Mouse (Mus musculus) embryo, embryonic 10.5 days (tissue): ENCODE data around the gene Svop.

ENCODE experiments used
- DNase-seq: peaks from one replicate; pipeline ENCODE4 v3.0.0-alpha.2; 2015; ENCODE audit warnings: low spot score

Gene Svop

DNA sequence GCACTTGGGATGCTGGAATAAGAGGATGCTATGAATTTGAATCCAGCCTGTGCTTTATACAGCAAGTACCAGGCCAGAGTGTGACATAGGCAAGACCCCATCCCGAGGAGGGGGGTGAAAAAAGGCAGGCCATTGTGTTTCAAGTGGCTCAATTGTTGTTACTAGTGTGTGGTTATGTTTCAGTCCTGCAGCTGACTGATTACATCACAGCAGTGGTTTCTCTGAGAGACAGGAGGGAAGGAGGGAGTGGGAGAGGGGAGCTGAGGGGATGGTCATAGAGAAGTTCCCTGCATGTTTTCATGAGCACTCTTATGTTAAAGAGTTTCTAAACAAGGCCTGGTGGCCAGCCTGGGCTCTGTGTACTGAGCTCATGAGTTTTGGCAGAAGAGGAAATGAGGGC, 11.4 kb upstream of the Svop start:
- DNase-seq: no peak

DNA sequence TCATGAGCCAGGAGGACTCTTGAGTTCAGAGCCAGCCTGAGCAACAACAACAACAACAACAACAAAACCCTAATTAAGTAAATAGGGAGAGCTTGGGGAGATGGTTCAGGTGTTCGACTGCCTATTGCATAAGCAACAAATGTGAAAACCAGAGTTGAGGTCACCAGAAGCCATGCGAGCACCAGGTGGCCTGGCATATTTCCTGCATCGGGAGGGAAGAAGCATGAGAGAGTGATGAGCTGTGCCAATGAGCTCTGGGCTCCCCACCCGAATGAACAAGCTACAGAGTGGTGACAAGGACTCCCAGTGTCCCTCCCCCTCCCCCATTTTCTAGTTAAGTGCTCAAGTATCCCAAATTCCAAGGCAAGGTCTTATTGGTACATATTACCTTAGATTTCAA, 10.5 kb upstream of the Svop start:
- DNase-seq: no peak

DNA sequence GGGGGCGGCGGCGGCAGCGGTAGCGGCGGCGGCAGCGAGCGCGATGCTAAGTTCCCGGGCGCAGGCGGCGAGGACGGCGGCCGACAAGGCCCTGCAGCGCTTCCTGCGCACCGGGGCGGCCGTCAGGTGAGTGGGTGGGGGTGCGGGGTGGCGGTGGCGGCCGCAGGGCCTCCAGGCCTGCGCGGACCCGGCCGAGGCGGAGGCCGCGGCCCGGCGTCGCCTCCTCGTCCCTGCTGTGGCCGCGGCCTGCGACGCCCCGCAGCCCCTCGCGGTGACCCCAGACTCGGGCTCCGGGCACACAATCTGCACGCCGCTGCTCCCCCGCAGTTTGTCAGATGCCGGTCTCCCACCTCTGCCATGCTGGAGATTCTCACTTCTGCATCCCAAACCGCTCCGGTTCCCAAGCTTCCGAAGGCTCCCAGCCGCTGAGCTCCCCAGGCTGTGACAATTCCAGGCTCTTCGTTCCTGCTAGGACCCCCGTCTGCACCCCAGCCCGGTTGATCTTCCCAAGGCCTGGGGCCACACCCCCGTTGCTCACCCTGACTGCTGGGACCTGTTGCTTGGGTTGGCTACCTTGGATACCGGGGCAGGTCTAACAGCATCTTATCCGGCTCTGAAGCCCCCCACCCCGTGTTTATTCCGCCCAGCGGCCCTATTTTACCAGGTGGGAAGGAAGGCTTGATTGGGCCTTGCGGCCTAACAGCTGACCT, 9.2 kb upstream of the Svop start:
- DNase-seq: peak; percentile 6

DNA sequence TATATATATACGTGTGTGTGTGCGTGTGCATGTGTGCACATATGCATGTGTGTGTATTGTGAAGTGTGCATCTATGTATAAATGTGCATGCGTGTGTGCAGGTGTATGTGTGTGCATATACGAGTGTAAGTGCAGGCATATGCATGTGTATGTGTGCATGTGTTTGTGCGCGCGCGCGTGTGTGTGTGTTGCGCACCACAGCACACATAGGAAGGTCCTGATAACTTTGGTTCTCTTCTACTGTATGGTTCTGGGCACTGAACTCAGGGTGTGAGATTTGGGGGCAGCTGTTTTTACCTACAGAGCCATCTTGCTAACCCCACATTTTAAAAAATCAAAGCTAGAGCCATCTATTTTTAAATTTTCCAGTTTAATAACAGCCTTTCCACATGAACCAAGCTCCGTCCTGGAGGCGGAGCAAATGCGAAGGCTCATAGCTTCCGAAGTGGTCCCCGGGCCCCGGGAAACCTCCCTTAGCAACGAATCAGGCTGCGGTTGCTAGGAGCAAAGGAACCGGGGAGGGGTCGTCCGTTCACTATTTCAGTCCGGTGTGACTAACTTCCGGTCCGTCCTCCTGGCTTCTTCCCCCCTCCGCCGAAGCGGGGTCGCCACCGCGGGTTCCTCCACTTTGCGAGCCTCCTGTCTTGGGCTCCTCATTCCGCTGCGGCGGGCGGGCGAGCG, 8.5 kb upstream of the Svop start:
- DNase-seq: peak; percentile 94

DNA sequence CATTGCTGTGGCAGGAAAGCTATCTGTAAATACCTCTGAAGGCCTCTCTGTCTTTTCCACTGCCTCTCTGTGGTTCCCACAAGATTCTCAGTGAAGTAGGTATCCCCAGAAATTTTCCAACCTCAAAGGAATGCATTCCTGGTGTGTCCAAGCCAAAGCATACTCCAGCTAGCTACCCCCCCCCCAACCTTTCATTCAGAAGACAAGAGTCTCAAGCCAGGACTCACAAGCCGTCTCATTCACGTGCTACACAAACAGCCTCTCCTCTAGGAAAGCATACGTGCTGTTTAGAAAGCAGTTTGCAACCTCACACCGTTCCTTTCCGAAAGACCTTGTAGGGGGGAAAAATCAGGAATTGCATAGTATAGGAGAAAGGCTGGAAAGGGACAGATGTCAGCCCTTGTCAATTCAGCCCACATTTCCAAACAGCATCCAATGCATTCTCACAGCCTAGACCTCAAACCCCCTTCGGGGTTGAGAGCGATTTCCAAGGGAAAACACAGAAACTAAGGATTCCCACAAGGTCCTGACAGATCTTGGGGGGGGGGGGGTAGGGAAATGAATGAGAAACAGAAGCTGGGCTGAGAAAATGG, 853 bp downstream of the Svop start:
- DNase-seq: no peak

DNA sequence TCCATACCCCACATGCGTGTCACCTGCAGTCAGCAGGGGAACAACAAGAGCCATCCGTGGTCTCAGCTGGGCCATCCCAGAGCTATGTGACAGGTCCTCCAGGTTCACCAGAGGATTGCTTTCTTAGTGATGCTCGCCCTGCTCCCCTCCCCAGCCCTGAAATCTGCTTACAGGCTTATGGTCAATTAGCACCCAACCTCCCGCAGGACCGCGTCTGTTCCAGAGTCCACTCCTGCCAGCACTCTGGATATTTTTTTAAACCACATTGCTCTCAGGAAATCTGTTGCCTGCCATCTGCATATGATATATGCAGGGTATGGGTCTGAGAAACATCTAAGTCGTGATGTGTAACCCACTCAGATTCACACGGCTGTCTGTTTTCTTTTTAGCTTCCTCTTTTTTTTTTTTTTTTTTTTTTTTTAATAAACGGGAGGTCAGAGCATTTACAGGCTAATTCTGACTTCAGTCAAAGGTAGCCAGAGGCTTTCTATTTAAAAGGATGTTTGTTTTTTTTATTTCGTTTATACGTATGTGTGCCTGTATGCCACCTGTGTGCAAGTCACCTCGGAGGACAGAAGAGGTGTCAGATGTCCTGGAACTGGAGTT, 3.4 kb downstream of the Svop start:
- no peak for DNase-seq

DNA sequence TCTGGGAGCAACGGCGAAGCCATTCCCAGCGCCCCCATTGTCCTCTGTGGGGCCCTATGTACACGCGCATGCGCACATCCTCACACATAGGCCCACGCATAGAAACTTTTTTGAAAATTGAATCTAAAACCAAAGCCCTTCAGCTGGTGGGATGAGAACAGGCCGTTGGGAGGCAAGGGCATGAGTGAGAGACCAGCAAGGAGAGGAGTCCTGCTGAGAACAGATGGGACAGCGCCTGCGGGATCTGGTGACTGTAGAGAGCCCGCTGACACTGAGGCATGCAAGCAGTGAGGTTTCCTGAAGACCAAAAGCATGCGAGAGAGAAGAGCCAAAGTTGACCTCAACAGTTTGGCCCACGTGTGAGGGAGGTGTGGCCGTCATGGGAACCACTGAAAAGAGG, 5.9 kb downstream of the Svop start:
- DNase-seq: no peak

DNA sequence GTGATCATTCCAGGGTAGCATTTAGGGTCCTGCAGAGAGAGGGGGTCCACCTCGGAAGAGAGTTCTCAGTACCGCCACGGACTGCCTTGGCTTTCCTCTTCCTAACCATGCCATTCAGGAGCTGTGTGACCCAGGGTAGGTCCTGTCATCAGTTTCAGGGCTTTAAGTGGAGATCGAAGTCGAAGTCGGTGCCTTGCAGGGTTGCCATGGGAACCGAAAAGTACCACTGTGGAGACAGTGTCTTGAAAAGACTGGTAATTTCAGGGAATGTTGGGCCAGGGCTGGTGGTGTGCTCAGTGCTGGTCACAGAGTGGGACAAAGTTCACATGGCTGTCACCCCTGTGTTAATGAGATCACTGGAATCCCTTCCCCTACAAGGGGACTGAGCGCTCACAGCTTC, 14.4 kb downstream of the Svop start:
- DNase-seq: peak; percentile 18

DNA sequence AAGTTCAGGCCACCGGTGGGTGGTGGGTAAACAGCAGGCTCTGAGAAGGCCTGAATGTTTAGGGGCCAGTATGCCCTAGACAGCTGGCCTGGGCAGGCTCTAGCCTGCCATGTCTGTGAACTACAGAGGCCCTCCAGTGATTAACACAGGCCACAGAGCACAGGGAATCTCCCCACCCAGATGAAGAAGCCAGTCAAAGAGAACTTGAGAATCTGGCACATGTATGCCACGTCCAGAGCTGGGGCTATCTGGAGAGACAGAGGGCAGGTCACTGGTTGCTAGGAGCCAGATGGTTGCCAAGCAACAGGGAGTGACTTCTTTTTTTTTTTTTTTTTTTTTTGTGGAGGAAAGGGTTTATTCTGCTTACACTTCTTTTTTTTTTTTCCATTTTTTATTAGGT, 19.1 kb downstream of the Svop start:
- DNase-seq: peak; percentile 80

DNA sequence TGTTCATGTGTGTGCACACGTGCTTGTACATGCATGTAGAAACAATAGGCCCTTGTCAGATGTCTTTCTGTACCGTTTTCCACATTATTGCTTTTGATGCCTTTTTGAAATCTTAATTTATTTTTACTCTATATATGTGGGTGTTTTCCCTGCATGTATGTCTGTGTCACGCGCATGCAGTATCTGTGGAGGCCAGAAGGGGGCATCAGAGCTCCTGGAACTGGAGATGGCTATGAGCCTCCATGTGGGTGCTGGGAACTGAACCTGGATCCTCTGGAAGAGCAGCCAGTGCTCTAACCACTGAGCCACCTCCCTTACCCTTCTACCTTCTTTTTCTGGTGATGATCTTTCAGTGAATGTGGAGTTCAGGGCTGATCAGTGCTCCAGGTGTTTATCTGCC, 20.5 kb downstream of the Svop start:
- DNase-seq: no peak

DNA sequence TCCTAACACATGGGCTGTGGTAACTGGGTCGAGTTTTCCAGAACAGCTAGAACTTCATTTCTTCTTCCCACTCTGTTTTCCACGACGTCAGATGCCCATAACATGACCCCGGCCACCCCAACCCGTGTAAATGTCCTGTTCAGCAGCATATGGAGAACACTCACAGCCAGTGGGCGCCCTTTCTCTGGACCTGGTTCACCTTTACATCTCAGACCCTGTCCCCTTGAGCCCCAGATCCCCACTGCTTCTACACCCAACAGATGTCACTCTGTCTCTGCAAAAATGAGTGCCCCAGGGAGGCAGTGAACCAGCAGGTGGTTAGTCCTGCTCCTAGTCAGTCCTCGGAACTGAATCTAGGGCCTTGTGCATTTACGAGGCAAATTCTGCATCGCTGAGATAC, 23.4 kb downstream of the Svop start:
- no peak for DNase-seq

DNA sequence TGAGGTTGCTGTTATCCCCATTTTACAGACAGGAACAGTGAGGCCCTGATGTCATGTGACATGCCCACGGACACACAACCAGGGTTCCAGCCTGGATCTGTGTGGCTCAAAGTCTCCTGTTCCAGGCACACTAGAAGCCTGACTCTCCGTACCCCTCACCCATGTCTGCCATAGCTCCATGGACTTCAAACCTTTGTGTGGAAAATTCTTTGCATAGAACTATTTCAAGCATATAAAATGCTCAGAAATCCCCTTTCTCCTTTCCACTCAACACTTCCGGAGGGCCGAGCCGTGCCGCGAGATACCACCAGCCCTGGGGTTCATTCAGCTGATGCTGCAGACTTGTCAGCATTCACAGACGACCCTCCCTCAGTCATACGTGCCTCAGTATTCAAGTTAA, 23.8 kb downstream of the Svop start:
- no peak for DNase-seq

DNA sequence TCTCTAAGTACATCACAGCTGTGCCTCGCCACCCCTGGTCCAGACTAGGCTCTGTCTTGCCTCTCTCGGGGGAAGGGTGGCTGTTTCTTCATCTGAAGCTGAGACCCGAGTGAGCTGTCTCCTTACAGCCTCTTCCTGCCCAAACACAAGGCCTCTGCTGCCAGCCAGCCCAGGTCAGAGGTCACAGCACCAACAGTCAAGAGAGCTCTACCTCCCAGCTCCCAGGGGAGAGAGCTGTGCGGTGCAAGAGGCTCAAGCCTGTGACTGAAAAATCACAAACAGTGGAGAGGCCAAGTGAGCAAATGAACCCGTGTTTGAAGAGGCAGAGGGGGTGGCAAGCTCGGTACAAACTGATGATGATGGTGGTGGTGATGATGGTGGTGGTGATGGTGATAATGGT, 24.8 kb downstream of the Svop start:
- no peak for DNase-seq

DNA sequence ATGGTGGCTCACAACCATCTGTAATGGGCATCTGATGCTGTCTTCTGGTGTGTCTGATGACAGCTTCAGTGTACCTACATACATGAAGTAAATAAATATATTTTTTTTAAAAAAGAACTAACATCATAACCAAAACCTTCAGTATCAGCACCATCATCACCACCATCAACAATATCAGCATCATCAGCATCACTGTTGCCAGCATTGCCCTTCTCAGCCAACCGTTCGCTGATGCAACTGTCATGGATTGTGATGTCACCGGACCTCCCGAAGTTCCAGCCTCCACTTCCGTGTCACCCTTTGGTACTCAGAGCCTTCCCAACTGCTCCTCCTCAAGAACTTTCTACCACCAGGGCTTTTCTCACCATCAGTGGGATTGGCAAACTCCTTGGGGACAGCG, 26.2 kb downstream of the Svop start, which contains the start of gene Usp30:
Gene Usp30, plus strand, starts transcription at position 301 of the 400 bp plus-strand sequence.
- DNase-seq: no peak

DNA sequence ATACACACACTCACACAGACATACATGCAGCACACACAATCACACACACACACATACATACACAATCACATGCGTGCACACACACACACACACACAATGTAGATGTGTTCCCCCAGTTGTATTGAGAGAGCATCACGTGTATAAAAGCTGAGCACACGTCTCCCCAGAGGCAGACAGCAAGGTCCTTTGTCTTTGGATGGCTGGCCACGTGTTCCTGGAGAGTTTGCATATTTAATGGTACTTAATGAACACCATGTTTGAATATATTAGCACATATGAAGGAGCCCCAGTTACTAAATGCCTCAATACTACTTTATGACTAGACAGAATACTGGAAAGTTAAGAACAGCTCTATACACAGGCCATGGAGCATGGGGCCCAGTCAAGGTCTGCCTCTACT, 27.4 kb downstream of the Svop start:
- DNase-seq: no peak

DNA sequence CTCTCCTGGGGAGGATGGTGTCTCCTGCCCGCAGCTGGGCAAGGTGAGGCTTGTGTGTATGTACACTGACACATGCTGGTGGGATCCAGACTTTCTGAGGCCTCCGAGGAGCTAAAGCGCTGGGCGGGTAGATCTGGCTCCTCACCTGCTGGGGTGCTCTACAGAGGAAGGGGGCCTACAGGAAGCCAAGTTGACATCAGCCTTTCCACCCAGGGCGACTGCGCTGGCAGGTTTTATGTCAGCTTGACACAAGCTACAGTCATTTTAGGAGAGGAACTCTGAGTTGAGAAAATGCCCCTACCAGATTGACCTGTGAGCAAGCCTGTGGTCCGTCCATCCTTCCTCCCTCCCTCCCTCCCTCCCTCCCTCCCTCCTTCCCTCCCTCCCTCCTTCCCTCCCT, 29.7 kb downstream of the Svop start:
- DNase-seq: no peak

DNA sequence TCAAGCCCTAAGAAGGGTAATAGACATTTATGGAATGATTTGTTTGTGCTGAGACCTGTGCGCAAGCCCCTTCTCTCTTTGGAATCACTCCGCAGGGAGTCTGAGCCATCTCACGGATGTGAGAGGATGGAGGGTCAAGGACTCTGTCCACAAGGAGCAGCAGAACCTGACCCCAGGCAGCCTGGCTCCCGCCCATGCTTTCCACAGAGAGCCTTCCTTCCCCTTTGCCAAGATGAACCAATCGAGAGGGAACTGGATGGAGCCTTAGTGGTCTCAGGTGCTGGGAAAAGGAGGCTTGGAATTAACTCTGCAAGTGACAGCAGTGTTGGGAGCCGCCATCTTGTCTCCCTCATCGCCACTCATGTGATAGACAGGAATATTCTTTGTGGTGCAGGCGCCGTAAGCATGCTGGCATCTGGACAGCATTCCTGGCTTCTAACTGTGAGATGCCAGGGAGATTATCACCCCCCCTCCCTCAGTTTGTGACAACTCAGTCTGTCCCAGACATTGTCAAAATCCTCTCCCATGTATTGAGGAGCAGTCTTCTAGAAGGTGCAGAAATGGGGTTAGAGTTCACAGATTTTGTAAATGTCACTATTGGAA, 34.1 kb downstream of the Svop start:
- DNase-seq: no peak

DNA sequence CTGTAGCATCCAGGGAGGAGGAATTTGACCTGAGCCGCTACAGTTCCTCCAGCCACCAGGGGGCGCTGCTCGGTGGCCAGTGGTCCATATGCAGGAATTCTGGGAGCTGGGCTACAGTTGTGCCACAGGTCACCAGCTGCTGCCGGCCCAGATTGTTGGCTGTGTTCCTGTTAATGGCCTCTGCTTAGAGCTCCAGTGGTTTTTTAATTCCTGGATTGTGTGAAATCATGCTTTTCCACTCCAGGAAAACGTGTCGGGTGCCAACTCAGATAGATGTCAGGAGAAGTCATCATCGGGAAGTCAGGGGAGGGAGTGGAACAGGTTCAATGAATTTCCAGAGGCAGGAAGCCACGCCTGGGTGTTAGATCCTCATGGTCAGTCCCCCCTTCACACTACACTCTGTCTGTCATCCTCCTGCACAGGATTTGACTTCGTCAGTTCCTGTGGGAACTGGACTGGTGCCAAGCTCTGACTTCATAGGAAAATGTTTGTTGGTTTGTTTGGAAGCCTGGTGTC, 39.1 kb downstream of the Svop start:
- peak; percentile 81 for DNase-seq

DNA sequence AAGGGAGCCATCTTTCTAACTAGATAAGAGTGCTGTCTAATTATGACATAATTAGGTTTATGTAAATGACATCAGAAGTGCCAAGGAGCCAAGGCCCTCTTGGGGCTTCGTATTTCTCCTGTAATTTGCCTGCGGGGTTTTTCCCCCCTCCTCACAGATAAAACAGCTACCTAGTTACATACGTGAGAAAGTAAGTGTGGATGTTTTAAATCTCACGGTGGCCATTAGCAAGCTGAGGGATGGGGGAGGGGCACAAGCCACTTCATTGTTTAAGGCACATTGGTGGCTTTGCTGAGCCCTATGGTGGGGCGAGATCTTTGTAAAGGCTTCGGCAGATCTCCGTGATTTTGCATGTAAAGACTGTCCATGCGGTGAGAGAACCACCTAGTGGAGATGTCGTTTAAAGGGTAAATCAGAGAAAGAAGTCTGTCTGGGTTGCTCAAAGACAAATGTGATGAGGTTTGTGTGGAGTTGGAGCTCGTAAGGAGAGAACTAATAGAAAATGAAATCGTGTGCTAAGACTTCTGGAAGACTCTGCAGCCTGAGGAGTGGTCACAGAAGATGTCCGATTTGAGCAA, 42.5 kb downstream of the Svop start:
- no peak for DNase-seq

DNA sequence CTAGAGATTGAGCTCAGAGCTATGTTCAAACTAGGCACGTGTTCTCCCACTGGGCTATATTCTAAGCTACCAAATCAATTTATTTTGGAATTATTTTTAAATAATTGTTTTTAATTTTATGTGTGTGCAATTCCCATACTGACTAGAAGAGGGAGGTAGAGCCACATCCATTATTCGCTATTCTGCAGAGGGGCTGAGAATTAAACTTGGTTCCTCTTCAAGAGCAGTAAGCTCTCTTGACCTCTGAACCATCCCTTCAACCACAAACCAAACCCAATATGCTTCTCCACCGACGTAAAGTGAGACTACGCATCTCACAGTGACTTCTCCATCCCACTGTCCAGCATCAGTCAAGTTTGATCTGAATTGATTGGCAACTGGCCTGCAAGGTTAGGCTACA, 44.2 kb downstream of the Svop start:
- no peak for DNase-seq

DNA sequence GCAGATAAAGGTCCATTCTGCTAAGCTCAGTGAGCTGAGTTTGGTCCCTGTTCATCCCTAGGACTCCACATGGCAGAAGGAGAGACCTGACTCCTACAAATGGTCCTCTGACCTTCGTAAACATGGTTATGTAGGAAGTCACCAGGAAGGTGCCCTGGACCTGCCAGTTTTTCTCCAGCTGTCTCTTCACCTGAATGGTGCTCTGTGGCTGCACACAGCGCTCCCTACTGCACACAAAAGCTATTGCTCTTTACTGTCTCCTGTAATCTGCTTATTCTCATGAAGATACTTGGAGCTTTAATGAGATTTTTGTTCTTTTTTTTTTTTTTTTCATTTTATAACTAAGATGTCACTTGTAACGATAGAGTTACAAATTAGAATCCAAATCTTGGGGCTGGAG, 44.8 kb downstream of the Svop start:
- DNase-seq: no peak

DNA sequence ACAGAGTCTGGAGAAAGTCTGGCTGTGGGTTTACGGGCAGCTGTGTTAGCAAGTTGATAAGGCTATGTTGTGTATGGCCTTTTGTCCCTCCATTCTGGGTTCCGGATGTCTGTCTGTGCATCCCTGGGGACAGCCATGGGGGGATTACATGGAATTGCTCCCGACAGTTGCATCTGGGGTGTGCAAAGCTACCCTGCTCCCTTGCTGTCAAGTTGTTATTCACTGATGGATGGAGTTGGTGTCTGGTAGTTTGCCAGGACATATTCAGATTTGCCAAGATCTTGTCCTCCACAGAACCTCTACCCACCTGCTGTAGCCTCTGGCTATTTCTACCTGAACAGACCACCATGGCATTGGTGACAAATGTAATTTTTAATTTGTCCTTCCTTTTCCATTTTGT, 45.2 kb downstream of the Svop start:
- DNase-seq: no peak
